Mouse (Mus musculus) neural tube, embryonic 15.5 days (tissue): ENCODE data around the gene Zdhhc24. TPM values are rescaled to one million over a fixed set of nuclear protein-coding genes. Genes with fewer than 3 reads are reported as not detected.

Experiments used
- ATAC-seq: fragments of 200-750 bp; cut with Nextera tagmentation; 2 replicates; pipeline ENCODE4 v1.8.0; 2017; ENCODE audit warnings: mild to moderate bottlenecking, moderate TSS enrichment, moderate library complexity; ENCODE audit not compliant: low FRiP score
- H3K27ac ChIP-seq: fragments of 300-500 bp; sonication (generic); replicated peaks from 2 replicates; pipeline ENCODE4 v1.5.1; 2015; ENCODE audit warnings: mild to moderate bottlenecking, inconsistent platforms
- H3K27me3 ChIP-seq: fragments of 300-500 bp; sonication (generic); replicated peaks from 2 replicates; pipeline ENCODE4 v1.6.1; 2015; ENCODE audit warnings: inconsistent platforms
- H3K36me3 ChIP-seq: fragments of 300-500 bp; sonication (generic); 2 replicates; pipeline ENCODE4 v1.6.1; 2015; ENCODE audit warnings: inconsistent platforms
- H3K4me1 ChIP-seq: fragments of 300-500 bp; sonication (generic); 2 replicates; pipeline ENCODE4 v1.6.1; 2015; ENCODE audit warnings: inconsistent platforms
- H3K4me2 ChIP-seq: fragments of 300-500 bp; sonication (generic); 2 replicates; pipeline ENCODE4 v1.6.1; 2015; ENCODE audit warnings: inconsistent platforms, mild to moderate bottlenecking, moderate library complexity
- H3K4me3 ChIP-seq: fragments of 300-500 bp; sonication (generic); replicated peaks from 2 replicates; pipeline ENCODE4 v1.5.1; 2015; ENCODE audit warnings: mild to moderate bottlenecking, inconsistent platforms
- H3K9ac ChIP-seq: fragments of 300-500 bp; sonication (generic); replicated peaks from 2 replicates; pipeline ENCODE4 v1.6.1; 2015; ENCODE audit warnings: mild to moderate bottlenecking, inconsistent platforms
- H3K9me3 ChIP-seq: fragments of 300-500 bp; sonication (generic); replicated peaks from 2 replicates; pipeline ENCODE4 v1.6.1; 2016; ENCODE audit warnings: inconsistent platforms
- WGBS: fragments of 180-500 bp; shearing (Covaris S2); methylation state at CpG from one replicate; pipeline ENCODE4 v1.1.7; 2015; ENCODE audit warnings: mixed read lengths; 5-methylcytosine and 5-hydroxymethylcytosine counted together
- polyA plus RNA-seq: library from polyadenylated mRNA; unstranded; fragments of >200 nt; fragmentation: Nextera tagmentation; extraction: Ambion mirVana; gene quantifications from 2 replicates; pipeline ENCODE4 v1.2.1, GENCODE M21; 2015

The Zdhhc24 gene
- polyA plus RNA-seq, 1 experiment from 2014 or later = 20.5 TPM

DNA sequence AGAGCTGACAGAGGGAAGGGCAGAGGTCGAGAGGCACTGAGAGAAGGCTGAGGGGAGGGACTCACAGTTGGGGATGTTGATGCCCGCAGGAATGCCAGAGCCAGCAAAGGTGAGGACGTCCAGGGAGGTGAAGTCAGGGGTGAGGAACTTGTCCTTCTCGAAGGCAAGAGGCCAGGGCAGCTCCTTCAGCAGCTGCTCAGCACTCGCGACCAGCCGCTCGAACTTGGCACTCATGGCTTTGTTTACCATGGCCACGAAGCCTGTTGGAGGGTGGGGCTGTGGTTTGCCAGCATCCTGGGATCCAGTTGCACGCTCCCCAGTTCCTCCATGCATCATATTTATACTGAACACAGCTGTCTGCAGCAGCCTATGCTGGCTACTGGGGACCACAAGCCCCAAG, 38.4 kb downstream of the Zdhhc24 start:
- Histone ChIP-seq H3K4me1 (no peaks in the 10 kb centered on the region), H3K9ac (no peak overlapping the region), H3K4me3 (no peak overlapping the region), H3K27me3 (no peaks in the 10 kb centered on the region), H3K4me2 (no peak overlapping the region), H3K36me3 (peaks cover 96% of the 10 kb centered on the region), H3K9me3 (no peaks in the 10 kb centered on the region), H3K27ac (no peak overlapping the region)
- no peak for ATAC-seq
- 91% methylated on average over 10 of the region's 10 CpGs for WGBS

DNA sequence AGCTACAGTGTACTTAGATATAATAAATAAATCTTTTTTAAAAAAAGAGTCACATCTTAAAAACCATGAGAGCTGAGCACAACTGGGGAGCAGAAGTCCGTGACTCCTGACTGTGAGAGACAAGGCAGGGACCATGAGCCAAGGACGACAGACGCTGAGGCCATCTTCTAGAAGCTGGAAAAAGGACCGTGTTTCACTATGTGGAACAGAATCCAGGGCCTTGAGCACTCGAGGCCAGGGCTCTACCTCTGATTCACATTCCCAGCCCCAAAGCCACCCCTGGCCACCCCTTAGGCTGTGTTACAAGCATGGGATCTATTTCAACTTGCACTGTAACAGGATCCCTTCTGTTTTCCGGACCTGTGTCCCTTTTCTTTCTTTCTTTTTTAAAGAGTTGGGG, 41.2 kb downstream of the Zdhhc24 start:
- Histone ChIP-seq H3K27ac (no peak overlapping the region), H3K4me2 (no peak overlapping the region), H3K4me3 (no peak overlapping the region), H3K36me3 (peaks cover 93% of the 10 kb centered on the region), H3K4me1 (no peaks in the 10 kb centered on the region), H3K9ac (no peak overlapping the region), H3K27me3 (no peaks in the 10 kb centered on the region), H3K9me3 (no peaks in the 10 kb centered on the region)
- no peak for ATAC-seq
- WGBS = 90% methylated on average over 6 of the region's 6 CpGs

DNA sequence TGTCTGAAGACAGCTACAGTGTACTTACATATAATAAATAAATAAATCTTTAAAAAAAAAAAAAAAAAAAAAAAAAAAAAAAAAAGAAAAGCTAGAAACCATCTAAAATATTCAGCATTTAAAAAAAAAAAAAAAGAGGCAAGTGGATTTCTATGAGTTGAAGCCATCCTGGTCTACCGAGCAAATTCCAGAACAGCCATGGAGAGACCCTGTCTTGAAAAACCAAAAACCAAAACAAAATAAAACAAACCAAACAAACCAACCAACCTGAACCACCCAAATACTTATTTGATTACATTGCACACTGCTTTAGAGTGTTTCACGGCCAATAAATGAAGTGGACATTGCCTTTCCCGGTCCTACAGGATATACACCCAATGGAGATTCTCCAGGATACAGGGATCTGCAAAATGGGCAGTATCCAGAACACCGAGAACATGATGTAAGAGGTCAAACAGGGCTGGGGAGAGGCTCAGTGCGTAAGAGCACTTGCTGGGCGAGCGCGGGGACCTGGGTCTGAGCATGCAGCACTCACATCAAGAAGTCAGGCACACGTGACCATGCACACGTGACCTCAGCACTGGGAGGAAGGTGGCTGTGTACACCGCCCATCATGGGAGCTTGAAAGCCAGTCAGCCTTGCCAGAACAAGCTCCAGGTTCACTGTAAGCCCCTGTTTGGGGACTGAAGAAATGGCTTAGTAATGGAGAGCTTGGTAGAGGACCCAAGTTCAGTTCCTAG, 46.8 kb downstream of the Zdhhc24 start:
- Histone ChIP-seq H3K4me3 (no peak overlapping the region), H3K27ac (no peak overlapping the region), H3K36me3 (peaks cover 44% of the 10 kb centered on the region), H3K9me3 (no peaks in the 10 kb centered on the region), H3K4me2 (no peak overlapping the region), H3K27me3 (no peaks in the 10 kb centered on the region), H3K9ac (no peak overlapping the region), H3K4me1 (peaks cover 28% of the 10 kb centered on the region)
- ATAC-seq = no peak
- 97% methylated on average over 11 of the region's 11 CpGs for WGBS

DNA sequence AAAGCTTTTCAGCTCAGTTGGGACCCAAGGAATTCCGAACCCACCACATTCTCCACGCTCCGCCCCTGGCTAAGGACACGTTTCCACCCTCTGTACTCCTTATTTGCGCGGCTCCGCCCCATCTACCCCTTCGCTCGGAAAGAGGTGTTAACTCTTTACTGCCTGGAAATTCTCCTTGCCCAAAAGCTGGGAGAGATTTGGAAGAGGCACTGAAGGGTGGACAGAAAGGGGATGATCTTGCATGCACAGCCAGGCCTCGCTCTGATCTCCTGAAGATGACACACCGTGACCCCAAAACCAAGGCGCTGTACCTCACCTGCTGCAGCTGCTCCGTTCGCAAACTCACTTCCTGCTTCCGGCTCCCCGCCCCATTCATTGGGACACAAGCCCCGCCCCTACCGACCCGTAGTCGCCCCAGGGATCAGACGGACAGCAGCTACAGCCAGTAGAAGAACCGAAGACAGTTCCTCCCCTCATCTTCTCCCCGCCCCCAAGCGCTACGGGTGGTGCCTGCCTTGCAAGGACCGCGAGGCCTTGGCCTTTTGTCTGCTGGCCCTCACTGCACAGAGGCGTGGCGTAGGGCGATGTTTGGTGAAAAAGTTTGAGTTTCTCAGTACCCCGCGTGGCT, 49.5 kb downstream of the Zdhhc24 start, which contains the start of gene Dpp3:
Dpp3 (minus strand) TSS at position 384 of the 628 bp plus-strand sequence.
- peak within 1 kb of the TSS; percentile 66 for H3K9ac ChIP-seq
- peaks cover 28% of the 10 kb centered on the region for H3K4me1 ChIP-seq
- H3K9me3 ChIP-seq = no peaks in the 10 kb centered on the region
- H3K4me3 ChIP-seq = peak within 1 kb of the TSS; percentile 77
- peak within 1 kb of the TSS; percentile 86 for H3K27ac ChIP-seq
- WGBS = under 1% methylated on average over 32 of the region's 32 CpGs
- peak; percentile 98 for ATAC-seq
- H3K36me3 ChIP-seq = peaks cover 34% of the 10 kb centered on the region
- H3K4me2 ChIP-seq = peak within 1 kb of the TSS; percentile 80
- H3K27me3 ChIP-seq = no peaks in the 10 kb centered on the region

DNA sequence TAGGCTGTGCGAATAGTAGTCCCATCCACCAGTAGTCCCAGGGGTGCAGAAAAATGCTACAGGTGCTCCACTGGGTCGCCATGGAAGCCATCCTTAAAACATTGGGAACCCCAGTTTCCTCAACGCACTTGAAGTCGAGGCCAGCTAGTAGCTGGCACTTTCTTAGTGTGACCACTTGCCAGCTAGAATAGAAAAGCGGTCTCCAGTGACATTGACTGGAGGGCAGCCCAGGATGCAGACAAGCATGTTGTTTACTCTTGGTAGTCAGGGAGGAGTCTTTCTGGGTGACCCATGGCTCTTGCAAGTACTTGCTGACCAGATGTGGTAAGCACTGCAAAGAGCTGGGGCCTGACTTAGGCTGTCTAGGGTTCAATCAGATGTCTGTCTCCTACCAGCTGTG, 50.3 kb downstream of the Zdhhc24 start:
- H3K36me3 ChIP-seq = peaks cover 33% of the 10 kb centered on the region
- ATAC-seq = peak; percentile 7; the same call in 1 of the 2 replicates
- H3K4me2 ChIP-seq = peak overlapping the region; percentile 80
- H3K4me1 ChIP-seq = peaks cover 28% of the 10 kb centered on the region
- WGBS = 54% methylated on average over 5 of the region's 5 CpGs
- no peaks in the 10 kb centered on the region for H3K9me3 ChIP-seq
- H3K27me3 ChIP-seq = no peaks in the 10 kb centered on the region
- H3K27ac ChIP-seq = peak overlapping the region; percentile 86
- peak overlapping the region; percentile 66 for H3K9ac ChIP-seq
- peak overlapping the region; percentile 77 for H3K4me3 ChIP-seq

Other genes with a start within 250 kb of the Zdhhc24 start
- 7.2 and 7.7 TPM in 2 replicates for gene Gm960, start 180.0 kb upstream of the Zdhhc24 start, polyA plus RNA-seq
- gene Sptbn2, start 167.5 kb upstream of the Zdhhc24 start, polyA plus RNA-seq = 19.0 and 25.6 TPM in 2 replicates
- 119 and 132 TPM in 2 replicates for gene Rbm4b, start 122.2 kb upstream of the Zdhhc24 start, polyA plus RNA-seq
- 67.2 and 76.2 TPM in 2 replicates for gene Rbm4, start 84.8 kb upstream of the Zdhhc24 start, polyA plus RNA-seq
- 14.8 and 20.1 TPM in 2 replicates for gene Gm21992, start 67.1 kb upstream of the Zdhhc24 start, polyA plus RNA-seq
- 55.0 and 65.1 TPM in 2 replicates for gene Rbm14, start 67.0 kb upstream of the Zdhhc24 start, polyA plus RNA-seq
- 42.4 and 47.9 TPM in 2 replicates for gene Ccs, start 39.3 kb upstream of the Zdhhc24 start, polyA plus RNA-seq
- 0.37 and 0.52 TPM in 2 replicates for gene Ccdc87, start 39.3 kb upstream of the Zdhhc24 start, polyA plus RNA-seq
- gene Ctsf, start 23.5 kb upstream of the Zdhhc24 start, polyA plus RNA-seq = 74.5 and 86.5 TPM in 2 replicates
- gene Actn3, start 759 bp upstream of the Zdhhc24 start, polyA plus RNA-seq = 2.9 and 11.3 TPM in 2 replicates
- gene Bbs1, start 28.0 kb downstream of the Zdhhc24 start, polyA plus RNA-seq = 5.8 and 8.4 TPM in 2 replicates
- gene Dpp3, start 49.6 kb downstream of the Zdhhc24 start, polyA plus RNA-seq = 104 TPM in 2 replicates
- gene Peli3, start 64.5 kb downstream of the Zdhhc24 start, polyA plus RNA-seq = 12.0 and 13.2 TPM in 2 replicates
- gene Mrpl11, start 83.5 kb downstream of the Zdhhc24 start, polyA plus RNA-seq = 97.3 and 105 TPM in 2 replicates
- gene Npas4, start 111.6 kb downstream of the Zdhhc24 start, polyA plus RNA-seq = 0.36 and 0.42 TPM in 2 replicates
- gene Slc29a2, start 145.2 kb downstream of the Zdhhc24 start, polyA plus RNA-seq = 12.8 and 14.0 TPM in 2 replicates
- gene B4gat1, start 160.2 kb downstream of the Zdhhc24 start, polyA plus RNA-seq = 103 and 113 TPM in 2 replicates
- gene AC124502.3, start 160.2 kb downstream of the Zdhhc24 start, polyA plus RNA-seq = 4.1 and 4.2 TPM in 2 replicates
- 21.6 and 32.6 TPM in 2 replicates for gene Brms1, start 162.7 kb downstream of the Zdhhc24 start, polyA plus RNA-seq
- 0.89 and 1.0 TPM in 2 replicates for gene Rin1, start 171.8 kb downstream of the Zdhhc24 start, polyA plus RNA-seq
- gene Cd248, start 189.4 kb downstream of the Zdhhc24 start, polyA plus RNA-seq = 19.9 and 27.4 TPM in 2 replicates
- 29.7 and 38.5 TPM in 2 replicates for gene Tmem151a, start 206.9 kb downstream of the Zdhhc24 start, polyA plus RNA-seq
- 56.8 and 66.1 TPM in 2 replicates for gene Yif1a, start 209.9 kb downstream of the Zdhhc24 start, polyA plus RNA-seq
- gene Cnih2, start 219.9 kb downstream of the Zdhhc24 start, polyA plus RNA-seq = 294 and 369 TPM in 2 replicates
- gene Rab1b, start 228.4 kb downstream of the Zdhhc24 start, polyA plus RNA-seq = 205 and 218 TPM in 2 replicates
- gene Klc2, start 239.9 kb downstream of the Zdhhc24 start, polyA plus RNA-seq = 82.4 and 94.5 TPM in 2 replicates